Mouse (Mus musculus) limb, embryonic 12.5 days (tissue): Measurements from ENCODE around the gene Celsr3. TPM values are rescaled to one million over a fixed set of nuclear protein-coding genes. Genes with fewer than 3 reads are reported as not detected.

Experiments used
- ATAC-seq: fragments of 200-750 bp; cut with Nextera tagmentation; 2 replicates; pipeline ENCODE4 v1.8.0; 2017; ENCODE audit warnings: low read depth, moderate TSS enrichment; ENCODE audit not compliant: insufficient number of reproducible peaks, insufficient read depth, low FRiP score, low TSS enrichment
- H3K27ac ChIP-seq: fragments of 300-500 bp; sonication (generic); 2 replicates; pipeline ENCODE4 v1.5.1; 2016; ENCODE audit warnings: mild to moderate bottlenecking, moderate library complexity
- H3K27me3 ChIP-seq: fragments of 300-500 bp; sonication (generic); 2 replicates; pipeline ENCODE4 v1.6.1; 2016; ENCODE audit warnings: mild to moderate bottlenecking, moderate library complexity
- H3K36me3 ChIP-seq: fragments of 300-500 bp; sonication (generic); 2 replicates; pipeline ENCODE4 v1.6.1; 2016; ENCODE audit warnings: mild to moderate bottlenecking, moderate library complexity
- H3K4me1 ChIP-seq: fragments of 300-500 bp; sonication (generic); replicated peaks from 2 replicates; pipeline ENCODE4 v1.6.1; 2016
- H3K4me2 ChIP-seq: fragments of 300-500 bp; sonication (generic); 2 replicates; pipeline ENCODE4 v1.6.1; 2016; ENCODE audit warnings: mild to moderate bottlenecking, moderate library complexity
- H3K4me3 ChIP-seq: fragments of 300-500 bp; sonication (generic); replicated peaks from 2 replicates; pipeline ENCODE4 v1.5.1; 2016; ENCODE audit warnings: mild to moderate bottlenecking
- H3K9ac ChIP-seq: fragments of 300-500 bp; sonication (generic); replicated peaks from 2 replicates; pipeline ENCODE4 v1.6.1; 2016; ENCODE audit warnings: mild to moderate bottlenecking, moderate library complexity
- H3K9me3 ChIP-seq: fragments of 300-500 bp; sonication (generic); 2 replicates; pipeline ENCODE4 v1.6.1; 2016; ENCODE audit warnings: mild to moderate bottlenecking, moderate library complexity
- WGBS: fragments of 180-500 bp; shearing (Covaris S2); methylation state at CpG from one replicate; pipeline ENCODE4 v1.1.7; 2016; 5-methylcytosine and 5-hydroxymethylcytosine counted together
- polyA plus RNA-seq: library from polyadenylated mRNA; unstranded; fragments of >200 nt; fragmentation: Nextera tagmentation; extraction: Ambion mirVana; gene quantifications from 2 replicates; pipeline ENCODE4 v1.2.1, GENCODE M21; 2016

Celsr3 gene
- polyA plus RNA-seq, 1 experiment from 2014 or later, result 0.30 TPM

- ATAC-seq, result peak; percentile 4; the same call in 1 of the 2 replicates
- no peaks in the 10 kb centered on the region for H3K36me3 ChIP-seq
- peak overlapping the region; percentile 39 for H3K4me3 ChIP-seq
- no peak overlapping the region for H3K9ac ChIP-seq
- H3K9me3 ChIP-seq, result no peaks in the 10 kb centered on the region
- peak overlapping the region; percentile 64 for H3K4me2 ChIP-seq
- 15% methylated on average over 34 of the region's 34 CpGs for WGBS
- H3K4me1 ChIP-seq, result peaks cover 27% of the 10 kb centered on the region
- no peak overlapping the region for H3K27ac ChIP-seq
- peaks cover 99% of the 10 kb centered on the region for H3K27me3 ChIP-seq
These were observed 1.3 kb downstream of the Celsr3 start for GRCm38 (mm10) chr9:108827454-108827853.

DNA sequence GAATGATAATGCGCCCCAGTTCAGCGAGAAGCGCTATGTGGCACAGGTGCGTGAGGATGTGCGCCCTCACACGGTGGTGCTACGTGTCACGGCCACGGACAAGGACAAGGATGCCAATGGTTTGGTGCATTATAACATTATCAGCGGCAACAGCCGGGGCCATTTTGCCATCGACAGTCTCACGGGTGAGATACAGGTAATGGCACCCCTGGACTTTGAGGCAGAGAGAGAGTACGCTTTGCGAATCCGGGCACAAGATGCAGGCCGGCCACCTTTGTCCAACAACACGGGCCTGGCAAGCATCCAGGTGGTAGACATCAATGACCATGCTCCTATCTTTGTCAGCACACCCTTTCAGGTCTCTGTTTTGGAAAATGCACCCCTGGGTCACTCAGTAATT lies 1.8 kb downstream of the Celsr3 start:
- peaks cover 27% of the 10 kb centered on the region for H3K4me1 ChIP-seq
- WGBS, result 63% methylated on average over 18 of the region's 18 CpGs

GRCm38 (mm10) chr9:108831637-108832036 lies 5.5 kb downstream of the Celsr3 start:
- no peak overlapping the region for H3K9ac ChIP-seq
- H3K36me3 ChIP-seq, result no peaks in the 10 kb centered on the region
- peak overlapping the region; percentile 89 for H3K4me2 ChIP-seq
- no peaks in the 10 kb centered on the region for H3K9me3 ChIP-seq
- peak overlapping the region; percentile 49 for H3K4me3 ChIP-seq
- peaks cover 84% of the 10 kb centered on the region for H3K27me3 ChIP-seq
- WGBS, result 6% methylated on average over 23 of the region's 23 CpGs
- H3K27ac ChIP-seq, result no peak overlapping the region
- H3K4me1 ChIP-seq, result peaks cover 20% of the 10 kb centered on the region
- ATAC-seq, result no peak

More for the DNA sequence above, 1.8 kb downstream of the Celsr3 start:
- peaks cover 100% of the 10 kb centered on the region for H3K27me3 ChIP-seq
- peak overlapping the region; percentile 39 for H3K4me3 ChIP-seq
- H3K9me3 ChIP-seq, result no peaks in the 10 kb centered on the region
- H3K4me2 ChIP-seq, result peak overlapping the region; percentile 64; the same call in 1 of the 2 replicates
- H3K9ac ChIP-seq, result no peak overlapping the region
- no peaks in the 10 kb centered on the region for H3K36me3 ChIP-seq
- H3K27ac ChIP-seq, result no peak overlapping the region
- no peak for ATAC-seq

- peaks cover 13% of the 10 kb centered on the region for H3K4me1 ChIP-seq
- peak overlapping the region; percentile 89 for H3K4me2 ChIP-seq
- no peak overlapping the region for H3K27ac ChIP-seq
- no peaks in the 10 kb centered on the region for H3K36me3 ChIP-seq
- peaks cover 75% of the 10 kb centered on the region for H3K27me3 ChIP-seq
- H3K4me3 ChIP-seq, result peak overlapping the region; percentile 49
- peak; percentile 95 for ATAC-seq
- no peaks in the 10 kb centered on the region for H3K9me3 ChIP-seq
- WGBS, result 6% methylated on average over 46 of the region's 46 CpGs
- no peak overlapping the region for H3K9ac ChIP-seq
These were observed 6.4 kb downstream of the Celsr3 start for GRCm38 (mm10) chr9:108832390-108833108.

- Histone ChIP-seq H3K36me3 (no peaks in the 10 kb centered on the region), H3K9ac (no peak overlapping the region), H3K27me3 (peaks cover 32% of the 10 kb centered on the region), H3K4me1 (0 out of 2 replicates have a peak, but pooled peaks cover 3% of the 10 kb centered on the region), H3K4me2 (peak overlapping the region; percentile 37), H3K27ac (no peak overlapping the region), H3K9me3 (no peaks in the 10 kb centered on the region), H3K4me3 (0 out of 2 replicates have a peak overlapping the region, but pooled peaks have one; percentile 2)
- ATAC-seq, result no peak; the same call in 1 of the 2 replicates
- WGBS, result 14% methylated on average over 14 of the region's 14 CpGs
These were observed 16.9 kb downstream of the Celsr3 start for GRCm38 (mm10) chr9:108842989-108843388.

- WGBS, result 66% methylated on average over 5 of the region's 5 CpGs
- H3K27ac ChIP-seq, result no peak overlapping the region
- H3K36me3 ChIP-seq, result no peaks in the 10 kb centered on the region
- peaks cover 32% of the 10 kb centered on the region for H3K27me3 ChIP-seq
- 0 out of 2 replicates have a peak, but pooled peaks cover 3% of the 10 kb centered on the region for H3K4me1 ChIP-seq
- no peaks in the 10 kb centered on the region for H3K9me3 ChIP-seq
- H3K9ac ChIP-seq, result no peak overlapping the region
- no peak for ATAC-seq
- no peak overlapping the region for H3K4me3 ChIP-seq
- H3K4me2 ChIP-seq, result no peak overlapping the region
These were observed 19.3 kb downstream of the Celsr3 start for GRCm38 (mm10) chr9:108845390-108845789.

DNA sequence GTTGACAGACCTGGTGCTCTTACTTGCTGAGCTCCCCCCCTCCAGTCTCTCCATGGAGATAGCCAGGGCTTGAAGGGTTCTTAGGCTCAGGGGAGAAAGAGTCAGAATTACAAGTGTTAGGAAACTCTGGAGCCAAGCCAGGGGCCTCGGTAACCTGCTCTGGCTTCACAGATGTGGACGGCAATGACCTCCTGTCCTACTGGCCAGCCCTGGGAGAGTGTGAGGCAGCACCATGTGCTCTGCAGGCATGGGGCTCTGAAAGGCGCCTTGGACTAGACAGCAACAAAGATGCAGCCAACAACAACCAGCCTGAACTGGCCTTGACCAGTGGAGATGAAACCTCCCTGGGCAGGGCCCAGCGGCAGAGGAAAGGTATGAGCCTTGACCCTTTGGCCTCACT lies 21.3 kb downstream of the Celsr3 start:
- H3K9me3 ChIP-seq, result no peaks in the 10 kb centered on the region
- 83% methylated on average over 4 of the region's 4 CpGs for WGBS
- no peak overlapping the region for H3K9ac ChIP-seq
- H3K4me2 ChIP-seq, result no peak overlapping the region
- no peak for ATAC-seq
- H3K4me1 ChIP-seq, result peaks cover 3% of the 10 kb centered on the region; the same call in 1 of the 2 replicates
- peaks cover 16% of the 10 kb centered on the region for H3K27me3 ChIP-seq
- no peaks in the 10 kb centered on the region for H3K36me3 ChIP-seq
- H3K27ac ChIP-seq, result no peak overlapping the region
- no peak overlapping the region for H3K4me3 ChIP-seq

GRCm38 (mm10) chr9:108848419-108848818 lies 22.3 kb downstream of the Celsr3 start:
- no peak overlapping the region for H3K4me3 ChIP-seq
- 78% methylated on average over 17 of the region's 17 CpGs for WGBS
- H3K4me2 ChIP-seq, result no peak overlapping the region
- no peaks in the 10 kb centered on the region for H3K36me3 ChIP-seq
- H3K9me3 ChIP-seq, result no peaks in the 10 kb centered on the region
- H3K4me1 ChIP-seq, result peaks cover 4% of the 10 kb centered on the region
- H3K27me3 ChIP-seq, result peaks cover 6% of the 10 kb centered on the region
- H3K9ac ChIP-seq, result no peak overlapping the region
- no peak for ATAC-seq
- no peak overlapping the region for H3K27ac ChIP-seq

- no peak for ATAC-seq
- H3K4me1 ChIP-seq, result peaks cover 17% of the 10 kb centered on the region
- peak within 1 kb of the TSS; percentile 75 for H3K4me3 ChIP-seq
- peaks cover 18% of the 10 kb centered on the region for H3K36me3 ChIP-seq
- H3K4me2 ChIP-seq, result peak within 1 kb of the TSS; percentile 65
- H3K9me3 ChIP-seq, result no peaks in the 10 kb centered on the region
- peak within 1 kb of the TSS; percentile 79 for H3K9ac ChIP-seq
- peak within 1 kb of the TSS; percentile 84 for H3K27ac ChIP-seq
- H3K27me3 ChIP-seq, result no peaks in the 10 kb centered on the region
- 84% methylated on average over 3 of the region's 3 CpGs for WGBS
These were observed 26.9 kb downstream of the Celsr3 start, which contains the start of gene Slc26a6 for GRCm38 (mm10) chr9:108852976-108853375. Gene Slc26a6, plus strand, starts transcription at chr9:108853283.

GRCm38 (mm10) chr9:108853635-108854240 lies 27.6 kb downstream of the Celsr3 start:
- 3% methylated on average over 25 of the region's 25 CpGs for WGBS

GRCm38 (mm10) chr9:108854241-108854696 lies 28.1 kb downstream of the Celsr3 start:
- Histone ChIP-seq H3K4me1 (peaks cover 17% of the 10 kb centered on the region), H3K36me3 (peaks cover 30% of the 10 kb centered on the region), H3K9ac (peak overlapping the region; percentile 79), H3K27ac (peak overlapping the region; percentile 84), H3K4me3 (peak overlapping the region; percentile 75), H3K4me2 (peak overlapping the region; percentile 65), H3K9me3 (no peaks in the 10 kb centered on the region), H3K27me3 (no peaks in the 10 kb centered on the region)
- WGBS, result under 1% methylated on average over 28 of the region's 28 CpGs
- peak; percentile 84 for ATAC-seq

More at GRCm38 (mm10) chr9:108853635-108854240, 27.6 kb downstream of the Celsr3 start:
- peaks cover 26% of the 10 kb centered on the region for H3K36me3 ChIP-seq
- ATAC-seq, result peak; percentile 81
- peak overlapping the region; percentile 75 for H3K4me3 ChIP-seq
- no peaks in the 10 kb centered on the region for H3K9me3 ChIP-seq
- peak overlapping the region; percentile 65 for H3K4me2 ChIP-seq
- peaks cover 17% of the 10 kb centered on the region for H3K4me1 ChIP-seq
- H3K27me3 ChIP-seq, result no peaks in the 10 kb centered on the region
- peak overlapping the region; percentile 84 for H3K27ac ChIP-seq
- H3K9ac ChIP-seq, result peak overlapping the region; percentile 79
